16 mouse cellular contexts compared by ENCODE assay signal in genomic region chr6:121053585-121054112, GRCm38 (mm10).
DNase-seq lines count a peak whose midpoint lies in the region; ATAC-seq and TF ChIP-seq lines count a peak whose summit lies in the region.
"Had no signal": no experiment of that assay in that cellular context is flagged by ENCODE, and none has a peak within 500 bp of the region (broad histone marks: within the 10 kb centered on the region; RNA-seq: fewer than 3 reads in every experiment).

No protein-coding gene starts in this region.

- no peaks in the 10 kb centered on the region for H3K9me3 ChIP-seq in heart, embryonic 12.5 days (replicated peaks)
- H3K9me3 ChIP-seq in stomach, postnatal 0 days (ENCODE audit: control insufficient read depth, low read length) = no peaks in the 10 kb centered on the region
- H3K9me3 ChIP-seq: embryonic facial prominence, embryonic 12.5 days; hindbrain, embryonic 10.5 days; limb, embryonic 12.5 days; midbrain, embryonic 12.5 days had no signal

- TF ChIP-seq EP300 in stomach, postnatal 0 days (optimal IDR thresholded peaks at IDR 0.05) = no peak

- peak; percentile 47 for DNase-seq in spleen, postnatal 36 days (ENCODE audit: low spot score in 2 of 2)
- no peak for DNase-seq in spleen, postnatal 4 days (ENCODE audit: low spot score in 2 of 2)
- DNase-seq in cerebellum, adult 11-12 months = peak; percentile 80
- DNase-seq in splenic B cell, adult 2 months (ENCODE audit: low read depth, low spot score) = peak; percentile 70
- DNase-seq in neural tube, embryonic 10.5 days (ENCODE audit: extremely low spot score, low spot score) = no peak
- DNase-seq in adipocyte (ENCODE audit: low spot score) = no peak
- DNase-seq in stomach, postnatal 0 days (ENCODE audit: low spot score) = no peak
- DNase-seq: forebrain, postnatal 0 days; right cerebral cortex, postnatal 25 days had no signal

- H3K4me3 ChIP-seq in heart, embryonic 12.5 days = no peak overlapping the region
- H3K4me3 ChIP-seq in stomach, postnatal 0 days (ENCODE audit: low read depth, low read length) = no peak overlapping the region
- H3K4me3 ChIP-seq: embryonic facial prominence, embryonic 12.5 days; hindbrain, embryonic 10.5 days; limb, embryonic 12.5 days; midbrain, embryonic 12.5 days had no signal

- ATAC-seq in heart, embryonic 12.5 days (ENCODE audit: insufficient number of reproducible peaks, low FRiP score) = peak; percentile 71
- no peak for ATAC-seq in stomach, postnatal 0 days (ENCODE audit: low FRiP score, low TSS enrichment)
- ATAC-seq: forebrain, postnatal 0 days; lung, postnatal 0 days had no signal

- H3K9ac ChIP-seq in heart, embryonic 12.5 days = peak overlapping the region; percentile 33; the same call in 1 of the 2 replicates
- H3K9ac ChIP-seq in stomach, postnatal 0 days (ENCODE audit: low read length) = no peak overlapping the region
- H3K9ac ChIP-seq: embryonic facial prominence, embryonic 12.5 days; forebrain, postnatal 0 days; limb, embryonic 12.5 days; midbrain, embryonic 12.5 days had no signal

- peak overlapping the region; percentile 89 for H3K27ac ChIP-seq in heart, embryonic 12.5 days (ENCODE audit: poor library complexity, severe bottlenecking)
- H3K27ac ChIP-seq in stomach, postnatal 0 days (replicated peaks) = no peak overlapping the region
- H3K27ac ChIP-seq: embryonic facial prominence, embryonic 12.5 days; hindbrain, embryonic 10.5 days; kidney, postnatal 0 days; limb, embryonic 12.5 days; midbrain, embryonic 12.5 days had no signal

- no peaks in the 10 kb centered on the region for H3K36me3 ChIP-seq in heart, embryonic 12.5 days
- no peaks in the 10 kb centered on the region for H3K36me3 ChIP-seq in splenic B cell, adult 2 months (ENCODE audit: control insufficient read depth, insufficient read depth, low read length, poor library complexity, severe bottlenecking)
- H3K36me3 ChIP-seq in stomach, postnatal 0 days (ENCODE audit: control insufficient read depth, insufficient read depth, low read length) = no peaks in the 10 kb centered on the region
- H3K36me3 ChIP-seq: embryonic facial prominence, embryonic 12.5 days; hindbrain, embryonic 10.5 days; limb, embryonic 12.5 days; midbrain, embryonic 12.5 days had no signal

- no peaks in the 10 kb centered on the region for H3K27me3 ChIP-seq in heart, embryonic 12.5 days (replicated peaks)
- H3K27me3 ChIP-seq in splenic B cell, adult 2 months (ENCODE audit: control insufficient read depth, insufficient read depth, low read length, poor library complexity, severe bottlenecking) = no peaks in the 10 kb centered on the region
- no peaks in the 10 kb centered on the region for H3K27me3 ChIP-seq in stomach, postnatal 0 days (ENCODE audit: control insufficient read depth, insufficient read depth, low read length)
- H3K27me3 ChIP-seq: embryonic facial prominence, embryonic 12.5 days; limb, embryonic 12.5 days; midbrain, embryonic 12.5 days had no signal

- peaks cover 91% of the 10 kb centered on the region for H3K4me1 ChIP-seq in heart, embryonic 12.5 days (replicated peaks)
- H3K4me1 ChIP-seq in stomach, postnatal 0 days (replicated peaks; ENCODE audit: control insufficient read depth, insufficient read depth) = no peaks in the 10 kb centered on the region
- H3K4me1 ChIP-seq: midbrain, embryonic 12.5 days had no signal

- 33% methylated on average over 7 of the region's 7 CpGs for WGBS in heart, embryonic 12.5 days
- 87% methylated on average over 7 of the region's 7 CpGs for WGBS in stomach, postnatal 0 days

- TF ChIP-seq CTCF in stomach, postnatal 0 days (IDR thresholded peaks at IDR 0.05; ENCODE audit: low read depth) = no peak

- peak overlapping the region; percentile 13 for H3K4me2 ChIP-seq in heart, embryonic 12.5 days
- H3K4me2 ChIP-seq in stomach, postnatal 0 days (replicated peaks; ENCODE audit: low read depth) = no peak overlapping the region
- H3K4me2 ChIP-seq: embryonic facial prominence, embryonic 12.5 days; limb, embryonic 12.5 days; midbrain, embryonic 12.5 days had no signal

Comparison
In these comparisons a context has a peak if more than half of its experiments do, and no peak if none do; other contexts are left out.
1. DNase-seq: peak in spleen, postnatal 36 days (2 of 2), cerebellum, adult 11-12 months (single experiment) and splenic B cell, adult 2 months (single experiment); none in spleen, postnatal 4 days (0 of 2), neural tube, embryonic 10.5 days (single experiment), adipocyte (single experiment) and stomach, postnatal 0 days (single experiment).